Mouse (Mus musculus): ENCODE measurements around the gene Cpvl. TPM values are rescaled to one million over a fixed set of nuclear protein-coding genes. Genes with fewer than 3 reads are reported as not detected.
A peak's percentile ranks its signal among the peaks of the same experiment; 100 is the strongest.

The Cpvl gene
- polyA plus RNA-seq, 1 experiment from 2014 or later, result 0.10 TPM

GRCm38 (mm10) chr6:53897126-53897525, 81.3 kb downstream of the Cpvl start:
- Histone ChIP-seq H3K27me3 (ENCODE audit: control insufficient read depth, insufficient read depth, low read depth, low read length) (no peaks in the 10 kb centered on the region), H3K27ac (ENCODE audit: low read length) (no peak overlapping the region), H3K4me1 (replicated peaks; ENCODE audit: control insufficient read depth, insufficient read depth, low read length) (no peaks in the 10 kb centered on the region; the same call in 1 of the 2 replicates), H3K36me3 (ENCODE audit: control insufficient read depth, insufficient read depth, low read length) (no peaks in the 10 kb centered on the region), H3K4me2 (ENCODE audit: low read depth, low read length) (no peak overlapping the region), H3K9ac (ENCODE audit: low read length) (no peak overlapping the region), H3K4me3 (ENCODE audit: low read length) (no peak overlapping the region), H3K9me3 (ENCODE audit: control insufficient read depth, low read length) (no peaks in the 10 kb centered on the region)
- WGBS, result 93% methylated on average over 6 of the region's 6 CpGs
- ATAC-seq (ENCODE audit: low read depth), result no peak

GRCm38 (mm10) chr6:53893731-53894130, 84.7 kb downstream of the Cpvl start:
- WGBS, result 41% methylated on average over 3 of the region's 3 CpGs
- no peak for ATAC-seq (ENCODE audit: low read depth)
- Histone ChIP-seq H3K4me1 (replicated peaks; ENCODE audit: control insufficient read depth, insufficient read depth, low read length) (no peaks in the 10 kb centered on the region; the same call in 1 of the 2 replicates), H3K27me3 (ENCODE audit: control insufficient read depth, insufficient read depth, low read depth, low read length) (no peaks in the 10 kb centered on the region), H3K4me2 (ENCODE audit: low read depth, low read length) (no peak overlapping the region), H3K27ac (ENCODE audit: low read length) (no peak overlapping the region), H3K9me3 (ENCODE audit: control insufficient read depth, low read length) (no peaks in the 10 kb centered on the region), H3K36me3 (ENCODE audit: control insufficient read depth, insufficient read depth, low read length) (no peaks in the 10 kb centered on the region), H3K9ac (ENCODE audit: low read length) (no peak overlapping the region), H3K4me3 (ENCODE audit: low read length) (no peak overlapping the region)

- Histone ChIP-seq H3K4me3 (ENCODE audit: low read length) (no peak overlapping the region), H3K4me1 (replicated peaks; ENCODE audit: control insufficient read depth, insufficient read depth, low read length) (no peaks in the 10 kb centered on the region; the same call in 1 of the 2 replicates), H3K36me3 (ENCODE audit: control insufficient read depth, insufficient read depth, low read length) (no peaks in the 10 kb centered on the region), H3K4me2 (ENCODE audit: low read depth, low read length) (no peak overlapping the region), H3K9me3 (ENCODE audit: control insufficient read depth, low read length) (no peaks in the 10 kb centered on the region), H3K9ac (ENCODE audit: low read length) (no peak overlapping the region), H3K27ac (ENCODE audit: low read length) (no peak overlapping the region), H3K27me3 (ENCODE audit: control insufficient read depth, insufficient read depth, low read depth, low read length) (no peaks in the 10 kb centered on the region)
- 62% methylated on average over 3 of the region's 3 CpGs for WGBS
- ATAC-seq (ENCODE audit: low read depth), result no peak
These were observed 87.4 kb downstream of the Cpvl start for GRCm38 (mm10) chr6:53891109-53891508.

- Histone ChIP-seq H3K9ac (ENCODE audit: low read length) (no peak overlapping the region), H3K4me2 (ENCODE audit: low read depth, low read length) (no peak overlapping the region), H3K27ac (ENCODE audit: low read length) (no peak overlapping the region), H3K4me1 (replicated peaks; ENCODE audit: control insufficient read depth, insufficient read depth, low read length) (peaks cover 6% of the 10 kb centered on the region), H3K4me3 (ENCODE audit: low read length) (no peak overlapping the region), H3K27me3 (ENCODE audit: control insufficient read depth, insufficient read depth, low read depth, low read length) (no peaks in the 10 kb centered on the region), H3K36me3 (ENCODE audit: control insufficient read depth, insufficient read depth, low read length) (no peaks in the 10 kb centered on the region), H3K9me3 (ENCODE audit: control insufficient read depth, low read length) (no peaks in the 10 kb centered on the region)
- no peak for ATAC-seq (ENCODE audit: low read depth)
- 51% methylated on average over 4 of the region's 4 CpGs for WGBS
These were observed 93.5 kb downstream of the Cpvl start for GRCm38 (mm10) chr6:53884931-53885330.

GRCm38 (mm10) chr6:53884496-53884895, 94.0 kb downstream of the Cpvl start:
- H3K27ac ChIP-seq (ENCODE audit: low read length), result no peak overlapping the region
- no peaks in the 10 kb centered on the region for H3K27me3 ChIP-seq (ENCODE audit: control insufficient read depth, insufficient read depth, low read depth, low read length)
- H3K9me3 ChIP-seq (ENCODE audit: control insufficient read depth, low read length), result no peaks in the 10 kb centered on the region
- no peak overlapping the region for H3K9ac ChIP-seq (ENCODE audit: low read length)
- no peaks in the 10 kb centered on the region for H3K36me3 ChIP-seq (ENCODE audit: control insufficient read depth, insufficient read depth, low read length)
- 68% methylated on average over 8 of the region's 8 CpGs for WGBS
- peaks cover 6% of the 10 kb centered on the region for H3K4me1 ChIP-seq (replicated peaks; ENCODE audit: control insufficient read depth, insufficient read depth, low read length)
- H3K4me3 ChIP-seq (ENCODE audit: low read length), result no peak overlapping the region
- H3K4me2 ChIP-seq (ENCODE audit: low read depth, low read length), result no peak overlapping the region
- no peak for ATAC-seq (ENCODE audit: low read depth)

GRCm38 (mm10) chr6:53883405-53883804, 95.1 kb downstream of the Cpvl start:
- Histone ChIP-seq H3K36me3 (ENCODE audit: control insufficient read depth, insufficient read depth, low read length) (no peaks in the 10 kb centered on the region), H3K4me1 (replicated peaks; ENCODE audit: control insufficient read depth, insufficient read depth, low read length) (peaks cover 6% of the 10 kb centered on the region), H3K9ac (ENCODE audit: low read length) (no peak overlapping the region), H3K9me3 (ENCODE audit: control insufficient read depth, low read length) (no peaks in the 10 kb centered on the region), H3K27ac (ENCODE audit: low read length) (no peak overlapping the region), H3K27me3 (ENCODE audit: control insufficient read depth, insufficient read depth, low read depth, low read length) (no peaks in the 10 kb centered on the region), H3K4me3 (ENCODE audit: low read length) (no peak overlapping the region), H3K4me2 (ENCODE audit: low read depth, low read length) (no peak overlapping the region)
- WGBS, result 68% methylated on average over 7 of the region's 7 CpGs
- no peak for ATAC-seq (ENCODE audit: low read depth)

- 46% methylated on average over 10 of the region's 10 CpGs for WGBS
- no peak overlapping the region for H3K27ac ChIP-seq (ENCODE audit: low read length)
- H3K9me3 ChIP-seq (ENCODE audit: control insufficient read depth, low read length), result no peaks in the 10 kb centered on the region
- H3K27me3 ChIP-seq (ENCODE audit: control insufficient read depth, insufficient read depth, low read depth, low read length), result no peaks in the 10 kb centered on the region
- H3K4me2 ChIP-seq (ENCODE audit: low read depth, low read length), result no peak overlapping the region
- peaks cover 9% of the 10 kb centered on the region for H3K4me1 ChIP-seq (replicated peaks; ENCODE audit: control insufficient read depth, insufficient read depth, low read length)
- no peak for ATAC-seq (ENCODE audit: low read depth)
- no peak overlapping the region for H3K9ac ChIP-seq (ENCODE audit: low read length)
- H3K4me3 ChIP-seq (ENCODE audit: low read length), result no peak overlapping the region
- no peaks in the 10 kb centered on the region for H3K36me3 ChIP-seq (ENCODE audit: control insufficient read depth, insufficient read depth, low read length)
These were observed 96.8 kb downstream of the Cpvl start for GRCm38 (mm10) chr6:53881623-53882022.

GRCm38 (mm10) chr6:53881235-53881606, 97.2 kb downstream of the Cpvl start:
- WGBS, result 35% methylated on average over 5 of the region's 5 CpGs
- no peaks in the 10 kb centered on the region for H3K36me3 ChIP-seq (ENCODE audit: control insufficient read depth, insufficient read depth, low read length)
- no peak for ATAC-seq (ENCODE audit: low read depth)
- no peak overlapping the region for H3K9ac ChIP-seq (ENCODE audit: low read length)
- peaks cover 9% of the 10 kb centered on the region for H3K4me1 ChIP-seq (replicated peaks; ENCODE audit: control insufficient read depth, insufficient read depth, low read length)
- no peaks in the 10 kb centered on the region for H3K27me3 ChIP-seq (ENCODE audit: control insufficient read depth, insufficient read depth, low read depth, low read length)
- peak overlapping the region; percentile 49 for H3K4me2 ChIP-seq (ENCODE audit: low read depth, low read length)
- peak overlapping the region; percentile 58 for H3K27ac ChIP-seq (ENCODE audit: low read length)
- no peaks in the 10 kb centered on the region for H3K9me3 ChIP-seq (ENCODE audit: control insufficient read depth, low read length)
- no peak overlapping the region; the same call in 1 of the 2 replicates for H3K4me3 ChIP-seq (ENCODE audit: low read length)

GRCm38 (mm10) chr6:53880530-53881234, 97.8 kb downstream of the Cpvl start:
- Histone ChIP-seq H3K27me3 (ENCODE audit: control insufficient read depth, insufficient read depth, low read depth, low read length) (no peaks in the 10 kb centered on the region), H3K9me3 (ENCODE audit: control insufficient read depth, low read length) (no peaks in the 10 kb centered on the region), H3K9ac (ENCODE audit: low read length) (no peak overlapping the region), H3K4me1 (replicated peaks; ENCODE audit: control insufficient read depth, insufficient read depth, low read length) (peaks cover 9% of the 10 kb centered on the region), H3K4me3 (ENCODE audit: low read length) (peak overlapping the region; percentile 33), H3K4me2 (ENCODE audit: low read depth, low read length) (peak overlapping the region; percentile 49), H3K27ac (ENCODE audit: low read length) (peak overlapping the region; percentile 58), H3K36me3 (ENCODE audit: control insufficient read depth, insufficient read depth, low read length) (no peaks in the 10 kb centered on the region)
- ATAC-seq (ENCODE audit: low read depth), result peak; percentile 64; the same call in 1 of the 2 replicates
- 25% methylated on average over 14 of the region's 14 CpGs for WGBS
